Mouse (Mus musculus) C2C12 (cell line): ENCODE data around the gene Scrn3.

ENCODE experiments used
- CEBPB ChIP-seq: IDR thresholded peaks from one replicate; pipeline ENCODE4 v1.6.1; 2011; ENCODE audit warnings: low read depth, mild to moderate bottlenecking, control low read depth, moderate library complexity
- CTCF ChIP-seq: IDR thresholded peaks from one replicate; pipeline ENCODE4 v1.5.1; 2011; ENCODE audit not compliant: control insufficient read depth, insufficient read depth, insufficient read length
- MYOD1 ChIP-seq: IDR thresholded peaks from one replicate; pipeline ENCODE4 v1.6.1; 2011; ENCODE audit warnings: low read depth; ENCODE audit not compliant: control insufficient read depth, insufficient read length
- USF1 ChIP-seq: IDR thresholded peaks from one replicate; pipeline ENCODE4 v1.6.1; 2011; ENCODE audit warnings: low read depth, mild to moderate bottlenecking, control low read depth, moderate library complexity

GRCm38 (mm10) chr2:73322991-73323390 is 10.6 kb downstream of the Scrn3 start:
- TF ChIP-seq CEBPB (no peak), CTCF (no peak), USF1 (no peak), MYOD1 (no peak)
